Mouse (Mus musculus) retina, postnatal 7 days (tissue): Measurements from ENCODE around the gene Slc11a2.

Source experiments
- DNase-seq: peaks from one replicate; pipeline ENCODE4 v3.0.0-alpha.2; 2012; ENCODE audit warnings: low read depth, low spot score

Gene Slc11a2

GRCm38 (mm10) chr15:100424396-100425122 lies at the start of gene Slc11a2:
TSS of gene Slc11a2 (minus strand) at chr15:100425072.
- DNase-seq: no peak

GRCm38 (mm10) chr15:100473926-100474503 lies 49.1 kb upstream of the Slc11a2 start:
- no peak for DNase-seq

DNA sequence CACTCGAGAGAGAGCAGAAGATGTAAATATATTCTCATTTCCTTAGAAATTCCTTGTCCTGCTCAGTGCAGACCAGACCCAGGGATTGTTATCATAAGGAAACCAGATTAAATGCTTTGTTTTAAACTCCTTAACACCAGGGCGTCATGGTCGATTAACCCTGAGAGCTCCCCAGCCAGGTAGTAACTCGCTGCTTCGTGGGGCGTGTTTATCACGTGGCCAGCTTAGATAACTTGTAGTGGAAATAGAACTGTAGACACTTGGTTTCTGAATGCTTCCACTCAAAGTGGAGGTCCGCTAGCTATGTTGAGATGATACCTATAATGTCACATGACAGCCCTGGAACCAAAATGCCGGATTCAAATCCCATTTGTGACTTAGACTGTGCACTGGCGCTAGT lies 45.2 kb upstream of the Slc11a2 start:
- no peak for DNase-seq

- no peak for DNase-seq
These were observed 44.3 kb upstream of the Slc11a2 start for GRCm38 (mm10) chr15:100469189-100469545.

GRCm38 (mm10) chr15:100468295-100469188 lies 43.7 kb upstream of the Slc11a2 start, which contains the start of gene Letmd1:
TSS of gene Letmd1 (plus strand) at chr15:100469023.
- peak; percentile 84 for DNase-seq

GRCm38 (mm10) chr15:100467738-100468137 lies 42.9 kb upstream of the Slc11a2 start:
- DNase-seq: no peak

- no peak for DNase-seq
These were observed 40.6 kb upstream of the Slc11a2 start for GRCm38 (mm10) chr15:100465432-100465831.

DNA sequence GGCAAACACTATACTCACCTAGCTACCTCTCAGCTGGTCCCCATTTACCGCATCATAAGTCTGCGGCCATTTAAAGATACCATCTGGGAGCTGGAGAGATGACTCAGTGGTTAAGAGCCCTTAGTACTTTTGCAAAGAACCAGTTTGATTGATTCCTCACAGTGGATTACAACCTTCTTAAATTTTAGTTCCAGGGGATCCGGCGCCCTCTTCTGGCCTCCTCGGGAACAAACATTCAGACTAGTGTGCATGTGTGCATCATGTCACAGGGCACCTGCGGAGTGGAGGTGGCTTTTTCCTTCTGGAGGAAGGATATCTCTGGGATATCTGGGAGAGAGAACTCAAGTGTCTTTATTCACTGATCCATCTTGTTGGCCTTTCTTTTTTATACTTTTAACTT lies 38.8 kb upstream of the Slc11a2 start:
- no peak for DNase-seq

DNA sequence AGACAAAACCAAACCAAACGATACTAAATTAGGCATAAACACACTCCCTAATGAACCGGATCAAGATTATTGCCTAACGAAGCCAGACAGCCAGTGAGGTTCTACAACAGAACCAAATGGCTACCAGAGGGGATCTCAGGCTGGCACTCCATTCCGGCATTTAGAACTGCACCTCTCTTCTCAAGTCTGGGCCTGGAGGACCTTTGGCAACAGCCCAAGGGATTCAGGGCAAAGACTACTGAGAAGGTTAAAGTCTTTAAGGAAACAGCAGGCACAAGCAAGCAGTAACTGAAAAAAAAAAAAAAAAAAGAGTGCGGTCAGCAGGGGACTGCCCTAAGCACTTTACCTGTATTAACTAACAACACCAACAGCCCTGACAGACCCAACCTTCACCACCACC lies 37.2 kb upstream of the Slc11a2 start:
- DNase-seq: no peak

DNA sequence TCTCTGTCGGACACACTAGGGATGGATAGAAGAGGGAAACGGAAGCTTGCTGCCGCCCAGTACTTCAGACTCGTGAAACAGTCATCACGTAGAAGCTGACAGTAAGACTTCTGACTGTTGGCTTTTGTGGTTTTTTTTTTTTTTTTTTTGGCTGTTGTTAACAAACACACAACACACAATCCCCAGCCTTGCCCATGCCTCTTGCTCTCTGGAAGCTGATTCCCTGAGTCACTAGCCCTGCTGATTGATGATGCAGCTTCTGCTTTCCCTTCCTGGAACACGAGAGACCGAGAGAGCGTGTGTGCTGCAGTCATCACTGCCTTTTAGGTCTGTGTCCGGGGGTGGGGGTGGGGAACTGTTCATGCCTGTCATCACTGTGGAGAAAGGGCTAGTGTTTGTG lies 36.8 kb upstream of the Slc11a2 start:
- no peak for DNase-seq

DNA sequence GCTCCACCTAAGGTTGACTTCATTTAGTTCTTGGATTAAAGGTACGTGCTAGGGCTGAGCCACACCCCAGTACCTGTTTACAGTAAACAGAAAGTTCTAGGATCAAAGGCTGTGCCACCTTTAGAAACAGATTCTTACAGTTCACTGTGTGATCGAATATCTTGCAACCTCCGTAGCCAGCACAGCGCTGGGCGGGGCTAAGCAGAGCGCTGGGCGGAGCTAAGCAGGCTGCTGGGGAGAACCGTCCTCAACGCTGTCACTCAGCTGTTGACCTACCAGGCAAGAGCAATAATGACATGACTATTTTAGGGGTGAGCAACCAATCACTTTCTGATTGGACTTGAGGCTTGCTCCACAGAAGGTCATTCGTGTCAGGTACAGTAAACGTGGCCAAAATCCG lies 36.1 kb upstream of the Slc11a2 start:
- no peak for DNase-seq

DNA sequence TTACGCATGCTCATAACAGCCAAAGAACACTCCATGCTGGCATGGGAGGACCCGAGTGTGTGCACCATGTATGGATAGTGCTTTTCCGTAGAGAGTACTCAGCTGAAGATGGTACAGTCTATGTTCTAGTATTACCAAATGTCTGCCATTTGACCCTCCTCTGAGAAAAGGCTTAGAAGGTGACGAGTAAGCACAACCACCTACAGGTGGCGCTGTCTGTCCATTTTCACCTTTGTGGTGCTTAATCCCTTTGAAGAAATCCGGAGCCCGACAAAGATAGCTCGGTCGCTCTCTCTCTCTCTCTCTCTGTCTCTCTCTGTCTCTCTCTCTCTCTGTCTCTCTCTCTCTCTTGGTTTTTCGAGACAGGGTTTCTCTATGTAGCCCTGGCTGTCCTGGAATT lies 33.2 kb upstream of the Slc11a2 start:
- peak; percentile 81 for DNase-seq

DNA sequence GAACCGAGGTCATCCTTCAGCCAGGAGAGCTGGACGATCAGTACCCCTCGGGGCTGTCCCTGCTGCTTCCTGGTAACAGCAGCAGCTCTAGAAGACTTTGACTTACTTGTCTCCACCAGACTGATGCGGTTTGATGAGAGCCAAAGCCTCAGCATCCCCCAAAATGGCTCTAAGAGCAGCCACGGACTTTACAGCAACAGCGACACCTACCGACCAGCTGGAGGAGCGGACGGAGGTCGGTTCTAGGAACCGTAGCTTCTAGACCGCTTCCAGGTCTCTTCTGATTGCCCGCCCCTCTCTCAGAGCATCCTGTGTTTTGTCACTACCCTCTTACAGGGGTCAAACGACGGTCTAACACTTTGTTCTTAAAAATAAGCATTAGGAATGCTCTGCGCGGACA lies 32.5 kb upstream of the Slc11a2 start:
- DNase-seq: peak; percentile 74

DNA sequence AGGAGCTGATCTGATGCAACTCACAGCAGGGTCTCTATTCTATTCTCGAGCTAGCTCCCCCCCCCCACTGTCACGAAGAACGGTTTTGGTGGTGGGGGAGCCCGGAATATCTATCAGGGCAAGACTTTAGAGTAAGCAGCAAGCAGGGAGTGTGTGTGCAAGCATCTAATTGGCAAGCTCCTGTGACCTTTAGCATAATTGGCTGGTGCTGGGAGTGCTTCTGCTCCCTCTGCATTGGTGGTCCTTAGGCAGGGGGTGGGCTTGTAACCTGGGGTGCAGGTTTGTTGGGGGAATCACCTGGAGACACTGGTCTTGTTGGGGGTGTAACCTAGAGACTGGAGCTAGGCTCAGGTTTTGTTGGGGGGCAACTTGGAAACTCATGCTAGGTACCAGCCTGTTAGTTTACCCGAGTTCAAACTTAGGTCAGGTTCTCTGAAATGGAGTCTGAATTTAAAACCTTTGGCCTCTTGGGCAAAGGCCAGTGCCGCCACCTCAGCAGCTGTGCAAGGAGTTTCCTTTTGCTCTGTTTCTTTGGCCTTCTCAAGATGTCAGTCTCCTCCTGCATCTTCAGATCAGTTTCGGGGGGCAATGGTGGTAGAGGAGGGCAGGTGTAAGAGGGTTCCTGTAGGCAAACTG lies 31.6 kb upstream of the Slc11a2 start:
- no peak for DNase-seq

GRCm38 (mm10) chr15:100452486-100452885 lies 27.6 kb upstream of the Slc11a2 start:
- DNase-seq: no peak

GRCm38 (mm10) chr15:100451245-100451644 lies 26.4 kb upstream of the Slc11a2 start:
- DNase-seq: no peak

- no peak for DNase-seq
These were observed 24.6 kb upstream of the Slc11a2 start for GRCm38 (mm10) chr15:100449495-100449894.

- DNase-seq: no peak
These were observed 23.7 kb upstream of the Slc11a2 start for GRCm38 (mm10) chr15:100448572-100448971.

DNA sequence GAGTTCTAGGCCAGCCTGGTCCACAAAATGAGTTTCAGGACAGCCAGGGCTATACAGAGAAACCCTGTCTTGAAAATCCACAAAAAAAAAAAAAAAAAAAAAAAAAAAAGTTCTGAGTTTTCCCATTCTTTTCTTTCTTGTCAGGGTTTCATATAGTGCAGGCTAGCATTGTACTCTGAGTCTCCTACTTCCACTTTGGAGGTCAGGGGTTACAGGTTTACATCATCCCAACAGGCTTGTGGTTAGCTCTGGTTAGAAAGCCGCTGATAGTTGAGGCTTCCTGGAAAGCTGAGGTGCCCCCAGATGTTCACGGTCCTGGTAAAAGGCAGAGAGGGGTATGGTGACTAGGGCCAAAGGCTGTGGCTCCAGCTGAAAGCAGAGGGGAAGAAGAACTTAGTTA lies 22.0 kb upstream of the Slc11a2 start:
- no peak for DNase-seq

DNA sequence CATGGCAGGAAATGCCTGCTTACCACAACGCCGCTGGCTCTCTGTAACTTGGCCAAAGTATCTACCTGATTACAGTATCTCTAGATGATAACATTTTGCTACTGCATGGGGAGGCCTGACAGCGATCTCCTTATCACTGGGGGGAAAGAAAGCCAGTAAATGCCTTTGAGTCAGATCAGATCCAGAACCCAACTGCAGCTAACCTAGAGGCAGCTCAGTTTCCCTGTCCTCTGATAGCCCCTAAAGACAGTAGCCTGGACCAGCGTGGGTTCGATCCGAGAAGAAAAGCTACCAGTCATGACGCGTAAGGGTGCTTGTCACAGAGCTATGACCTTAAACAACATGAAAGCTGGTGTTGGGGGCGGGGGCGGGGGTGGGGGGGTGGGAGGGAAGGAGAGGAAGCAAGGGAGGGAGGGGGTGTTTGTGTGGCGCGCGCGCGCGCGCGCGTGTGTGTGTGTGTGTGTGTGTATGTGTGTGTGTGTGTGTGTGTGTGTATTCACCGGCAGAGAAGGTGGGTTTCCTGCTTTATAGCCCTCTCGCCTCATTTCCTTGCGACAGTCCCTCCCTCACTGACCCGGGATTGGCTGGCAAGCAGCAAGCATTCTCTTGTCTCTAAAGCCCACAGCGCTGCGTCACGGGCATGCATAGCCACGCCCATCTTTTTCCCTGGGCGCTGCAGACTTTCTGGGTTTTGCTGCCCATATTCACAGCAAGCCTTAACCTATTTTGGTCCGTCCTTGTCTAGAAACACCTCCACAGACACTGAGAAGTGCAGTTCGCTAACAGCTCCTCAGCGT lies 18.5 kb upstream of the Slc11a2 start:
- peak; percentile 75 for DNase-seq

GRCm38 (mm10) chr15:100436518-100436917 lies 11.6 kb upstream of the Slc11a2 start:
- no peak for DNase-seq
